Mouse (Mus musculus) liver, embryonic 15.5 days (tissue): ENCODE measurements around the gene Zfp493. TPM values are rescaled to one million over a fixed set of nuclear protein-coding genes. Genes with fewer than 3 reads are reported as not detected.
"Not testable (repeated sequence)": the region's sequence is repeated elsewhere in the genome, so short reads cannot be mapped to it uniquely, and the experiment has no call there.

Experiments
- ATAC-seq: fragments of 200-750 bp; cut with Nextera tagmentation; 2 replicates; pipeline ENCODE4 v1.8.0; 2017; ENCODE audit warnings: moderate number of reproducible peaks, mild to moderate bottlenecking, moderate library complexity; ENCODE audit not compliant: insufficient read depth
- H3K27ac ChIP-seq: fragments of 300-500 bp; sonication (generic); replicated peaks from 2 replicates; pipeline ENCODE4 v1.5.1; 2015; ENCODE audit warnings: mild to moderate bottlenecking, inconsistent platforms
- H3K27me3 ChIP-seq: fragments of 300-500 bp; sonication (generic); 2 replicates; pipeline ENCODE4 v1.6.1; 2015; ENCODE audit warnings: mild to moderate bottlenecking, inconsistent platforms
- H3K36me3 ChIP-seq: fragments of 300-500 bp; sonication (generic); replicated peaks from 2 replicates; pipeline ENCODE4 v1.6.1; 2015; ENCODE audit warnings: moderate library complexity, mild to moderate bottlenecking, inconsistent platforms
- H3K4me1 ChIP-seq: fragments of 300-500 bp; sonication (generic); replicated peaks from 2 replicates; pipeline ENCODE4 v1.6.1; 2015; ENCODE audit warnings: inconsistent platforms
- H3K4me2 ChIP-seq: fragments of 300-500 bp; sonication (generic); 2 replicates; pipeline ENCODE4 v1.6.1; 2015; ENCODE audit warnings: moderate library complexity, mild to moderate bottlenecking, inconsistent platforms
- H3K4me3 ChIP-seq: fragments of 300-500 bp; sonication (generic); replicated peaks from 2 replicates; pipeline ENCODE4 v1.5.1; 2015; ENCODE audit warnings: mild to moderate bottlenecking, inconsistent platforms
- H3K9ac ChIP-seq: fragments of 300-500 bp; sonication (generic); 2 replicates; pipeline ENCODE4 v1.6.1; 2015; ENCODE audit warnings: moderate library complexity, mild to moderate bottlenecking, inconsistent platforms
- H3K9me3 ChIP-seq: fragments of 300-500 bp; sonication (generic); replicated peaks from 2 replicates; pipeline ENCODE4 v1.6.1; 2016; ENCODE audit warnings: inconsistent platforms
- WGBS: fragments of 180-500 bp; shearing (Covaris S2); methylation state at CpG from one replicate; pipeline ENCODE4 v1.1.7; 2015; ENCODE audit warnings: mixed read lengths; ENCODE audit not compliant: insufficient replicate concordance; 5-methylcytosine and 5-hydroxymethylcytosine counted together
- polyA plus RNA-seq: library from polyadenylated mRNA; unstranded; fragments of >200 nt; fragmentation: Nextera tagmentation; extraction: Ambion mirVana; gene quantifications from 2 replicates; pipeline ENCODE4 v1.2.1, GENCODE M21; 2015

The Zfp493 gene
- polyA plus RNA-seq, result 0.53 TPM in 2 replicates

DNA sequence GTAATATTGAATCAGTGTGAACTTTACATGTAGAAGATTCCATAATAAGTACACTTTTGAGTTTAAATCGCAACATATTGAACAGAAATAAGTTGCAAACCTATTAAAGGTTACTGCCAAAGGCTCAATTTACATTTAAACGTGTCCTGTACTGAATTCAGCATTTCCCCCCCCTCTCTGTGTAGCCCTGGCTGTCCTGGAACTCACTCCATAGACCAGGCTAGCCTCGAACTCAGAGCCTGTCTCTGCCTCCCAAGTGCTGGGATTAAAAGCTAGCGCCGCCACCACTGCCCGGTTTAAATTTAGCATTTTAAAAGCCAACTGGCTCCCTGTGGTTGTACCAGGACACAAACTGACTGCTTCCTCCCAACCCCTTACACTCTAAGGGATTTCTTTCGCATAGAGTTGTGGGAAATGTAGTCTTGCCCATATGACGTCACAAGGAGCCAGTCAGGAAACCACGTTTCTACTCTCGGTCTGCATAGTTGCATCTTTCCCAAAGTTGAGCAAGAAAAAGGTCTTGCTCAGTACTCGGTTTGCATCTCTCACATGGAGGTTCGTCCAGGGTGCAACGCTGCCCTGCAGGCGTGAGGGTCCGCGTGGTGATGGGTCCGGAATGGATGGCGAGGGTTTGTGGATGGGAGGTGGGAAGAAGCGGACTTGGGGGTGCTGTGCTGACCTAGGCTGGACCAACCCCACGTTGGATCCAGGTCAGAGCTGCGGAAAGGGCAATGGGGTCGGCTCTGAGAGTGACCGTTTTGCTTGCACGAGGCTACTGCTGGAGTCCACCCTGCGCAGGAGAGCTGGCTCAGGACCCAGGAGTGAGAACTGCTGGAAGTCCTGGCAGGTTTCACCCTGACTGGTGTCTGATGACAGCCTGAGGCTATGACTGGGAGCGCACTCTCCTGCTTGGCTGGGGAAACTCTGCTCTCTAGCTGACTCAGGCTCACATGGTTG lies at the start of gene Zfp493:
Gene Zfp493 (plus strand): TSS at position 429 of the 957 bp plus-strand sequence.
- Histone ChIP-seq H3K9ac (peak within 1 kb of the TSS; percentile 50; the same call in 1 of the 2 replicates), H3K27ac (no peak within 1 kb of the TSS), H3K4me2 (peak within 1 kb of the TSS; percentile 80), H3K36me3 (no peaks in the 10 kb centered on the region), H3K4me1 (peaks cover 9% of the 10 kb centered on the region), H3K9me3 (no peaks in the 10 kb centered on the region), H3K4me3 (peak within 1 kb of the TSS; percentile 67), H3K27me3 (no peaks in the 10 kb centered on the region)
- peak; percentile 84 for ATAC-seq
- 6% methylated on average over 26 of the region's 26 CpGs for WGBS

DNA sequence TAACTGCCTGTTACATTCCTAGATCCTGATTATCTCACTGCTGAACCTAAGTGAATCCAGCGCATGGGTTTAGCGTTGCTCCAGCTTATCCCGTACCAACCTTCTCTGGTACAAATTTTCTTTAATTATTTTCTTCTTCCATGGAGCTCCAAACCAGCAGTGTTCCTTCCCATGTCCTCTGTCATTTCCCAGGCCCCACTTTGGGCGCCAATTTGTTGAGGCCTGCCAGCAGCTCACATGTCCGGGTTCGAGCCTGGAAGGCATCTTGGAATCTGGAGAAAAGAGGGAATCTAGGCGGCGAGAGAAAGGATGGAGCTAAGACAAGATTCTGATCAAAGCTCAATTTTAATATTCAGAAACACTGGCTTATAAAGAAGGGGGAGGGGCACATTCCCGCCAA lies 45.1 kb upstream of the Zfp493 start:
- H3K27me3 ChIP-seq, H3K4me3 ChIP-seq, H3K36me3 ChIP-seq, H3K9ac ChIP-seq, H3K9me3 ChIP-seq, ATAC-seq, H3K4me1 ChIP-seq, H3K4me2 ChIP-seq, H3K27ac ChIP-seq: not testable (repeated sequence)
- 84% methylated on average over 9 of the region's 9 CpGs for WGBS

DNA sequence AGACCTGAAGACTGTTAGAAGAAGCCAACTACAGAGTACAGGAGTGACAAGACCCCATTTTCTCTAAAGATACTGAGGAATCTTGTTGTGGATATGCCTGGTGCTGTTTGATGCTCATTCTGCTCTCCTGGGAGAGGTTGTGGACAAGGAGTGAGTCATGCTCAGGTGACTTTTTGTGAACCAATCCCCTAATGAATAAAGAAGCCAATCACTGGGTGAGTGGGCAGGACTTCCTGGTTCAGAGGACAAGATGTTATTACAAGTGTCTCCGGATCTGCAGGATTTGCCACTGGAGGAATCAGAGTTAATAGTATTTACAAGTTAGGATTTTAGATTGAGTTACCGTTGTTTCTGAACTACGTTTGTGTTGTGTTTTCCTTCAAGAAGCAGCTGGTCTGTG lies 36.6 kb upstream of the Zfp493 start:
- WGBS, result 72% methylated on average over 3 of the region's 3 CpGs
- Histone ChIP-seq H3K9ac (no peak overlapping the region), H3K27me3 (no peaks in the 10 kb centered on the region), H3K4me3 (no peak overlapping the region), H3K27ac (no peak overlapping the region), H3K36me3 (peaks cover under 1% of the 10 kb centered on the region; the same call in 1 of the 2 replicates), H3K4me2 (no peak overlapping the region), H3K9me3 (no peaks in the 10 kb centered on the region), H3K4me1 (no peaks in the 10 kb centered on the region)
- ATAC-seq, result no peak

DNA sequence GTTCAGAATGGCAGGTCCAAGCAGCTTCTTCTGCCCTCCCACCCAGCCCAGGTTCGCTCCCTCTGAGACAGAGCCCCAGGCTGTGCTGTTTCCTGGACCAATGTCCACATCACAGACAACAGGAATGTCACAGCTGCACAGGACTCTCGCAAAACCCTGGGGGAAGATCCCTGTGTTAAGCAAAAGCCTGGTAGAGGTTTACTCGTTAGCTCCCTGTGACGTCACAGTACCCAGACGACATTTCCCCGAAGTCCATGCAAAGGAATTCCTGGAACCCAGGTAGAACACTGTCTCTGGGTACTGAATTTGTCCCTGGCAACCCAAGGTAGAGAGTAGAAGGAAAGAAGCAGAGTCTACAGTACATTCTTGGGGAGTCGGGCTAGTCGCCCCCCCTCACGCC lies 35.6 kb upstream of the Zfp493 start:
- H3K9ac ChIP-seq, result no peak overlapping the region
- H3K9me3 ChIP-seq, result no peaks in the 10 kb centered on the region
- no peak overlapping the region for H3K4me2 ChIP-seq
- no peak for ATAC-seq
- no peaks in the 10 kb centered on the region for H3K27me3 ChIP-seq
- peaks cover 8% of the 10 kb centered on the region; the same call in 1 of the 2 replicates for H3K36me3 ChIP-seq
- no peak overlapping the region for H3K4me3 ChIP-seq
- no peaks in the 10 kb centered on the region for H3K4me1 ChIP-seq
- H3K27ac ChIP-seq, result no peak overlapping the region
- 78% methylated on average over 9 of the region's 9 CpGs for WGBS

DNA sequence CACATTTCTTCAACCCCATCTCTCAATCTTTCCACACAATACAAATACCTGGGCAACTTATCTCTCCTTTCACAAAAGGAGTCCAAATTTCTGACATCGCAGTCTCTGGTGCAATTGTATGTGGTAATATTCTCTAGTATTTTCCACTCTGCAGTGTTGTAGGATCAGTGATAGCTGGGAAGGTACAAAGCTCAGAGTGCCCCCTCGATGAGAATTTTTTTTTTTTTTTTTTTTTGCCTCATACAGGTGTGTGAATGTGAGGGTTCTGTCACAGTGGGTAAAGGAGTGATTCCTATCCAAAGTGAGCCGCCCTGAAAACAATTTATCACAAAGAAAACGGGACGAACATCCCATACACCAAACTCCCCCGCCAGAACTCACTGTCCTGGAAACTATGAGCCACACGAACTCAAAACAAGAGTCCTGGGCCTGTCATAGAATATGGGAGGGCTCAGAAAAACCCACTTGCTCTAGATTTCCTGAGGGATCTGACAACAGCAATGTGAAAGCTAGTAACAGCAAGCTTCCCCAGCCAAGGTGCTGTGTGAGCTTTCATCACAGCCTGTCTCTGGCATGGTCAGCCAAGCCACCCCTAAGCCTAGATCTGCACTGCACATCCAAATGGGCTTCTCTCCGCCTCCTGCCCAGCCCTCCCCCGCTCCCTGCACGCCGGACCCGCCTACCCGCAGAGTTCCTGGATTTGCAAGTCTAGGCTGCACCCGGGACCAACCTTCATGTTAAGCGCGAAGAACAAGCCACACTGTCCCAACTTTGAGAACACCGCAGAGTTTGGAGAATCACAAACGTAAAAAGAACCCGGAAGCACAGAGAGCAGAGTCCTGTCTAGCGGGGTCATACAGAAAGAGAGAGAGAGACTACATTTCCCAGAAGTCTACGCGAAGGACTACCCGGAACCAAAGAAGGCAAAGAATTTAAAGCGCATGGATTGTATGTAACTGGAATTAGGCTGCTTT lies 24.9 kb upstream of the Zfp493 start, which contains the start of gene Zfp85:
Gene Zfp85 (minus strand): TSS at position 896 of the 974 bp plus-strand sequence.
- H3K36me3 ChIP-seq, result 0 out of 2 replicates have a peak, but pooled peaks cover 5% of the 10 kb centered on the region
- whole genome bisulfite sequencing, result 6% methylated on average over 24 of the region's 24 CpGs
- peak within 1 kb of the TSS; percentile 70 for H3K4me3 ChIP-seq
- H3K9me3 ChIP-seq, result no peaks in the 10 kb centered on the region
- peak within 1 kb of the TSS; percentile 64 for H3K4me2 ChIP-seq
- H3K27ac ChIP-seq, result peak within 1 kb of the TSS; percentile 76
- H3K4me1 ChIP-seq, result peaks cover 13% of the 10 kb centered on the region
- peak; percentile 87 for ATAC-seq
- H3K9ac ChIP-seq, result peak within 1 kb of the TSS; percentile 51; the same call in 1 of the 2 replicates
- H3K27me3 ChIP-seq, result no peaks in the 10 kb centered on the region

DNA sequence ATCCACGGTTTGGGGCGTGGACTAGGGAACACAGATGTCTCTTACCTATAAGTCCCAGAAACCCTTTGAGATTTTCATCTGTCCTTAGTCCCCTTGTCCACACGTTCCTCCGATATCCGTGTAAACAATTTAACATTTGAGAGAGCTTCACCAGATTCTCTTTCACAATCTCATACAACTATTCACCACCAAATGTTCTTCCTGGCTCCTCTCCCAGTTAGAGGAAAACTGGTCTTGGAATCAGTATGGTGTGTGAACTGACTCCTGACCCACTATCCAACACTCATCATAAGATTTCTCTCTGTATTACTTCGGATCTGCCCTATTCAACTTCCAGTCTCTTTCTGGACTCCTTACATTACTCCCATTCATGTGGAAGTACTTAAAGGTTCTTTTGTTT lies 23.7 kb upstream of the Zfp493 start:
- no peak overlapping the region for H3K4me2 ChIP-seq
- no peak overlapping the region for H3K9ac ChIP-seq
- no peaks in the 10 kb centered on the region for H3K27me3 ChIP-seq
- 0 out of 2 replicates have a peak, but pooled peaks cover 5% of the 10 kb centered on the region for H3K36me3 ChIP-seq
- WGBS, result 67% methylated on average over 6 of the region's 6 CpGs
- no peak overlapping the region for H3K4me3 ChIP-seq
- peaks cover 13% of the 10 kb centered on the region for H3K4me1 ChIP-seq
- no peaks in the 10 kb centered on the region for H3K9me3 ChIP-seq
- ATAC-seq, result no peak
- no peak overlapping the region for H3K27ac ChIP-seq

DNA sequence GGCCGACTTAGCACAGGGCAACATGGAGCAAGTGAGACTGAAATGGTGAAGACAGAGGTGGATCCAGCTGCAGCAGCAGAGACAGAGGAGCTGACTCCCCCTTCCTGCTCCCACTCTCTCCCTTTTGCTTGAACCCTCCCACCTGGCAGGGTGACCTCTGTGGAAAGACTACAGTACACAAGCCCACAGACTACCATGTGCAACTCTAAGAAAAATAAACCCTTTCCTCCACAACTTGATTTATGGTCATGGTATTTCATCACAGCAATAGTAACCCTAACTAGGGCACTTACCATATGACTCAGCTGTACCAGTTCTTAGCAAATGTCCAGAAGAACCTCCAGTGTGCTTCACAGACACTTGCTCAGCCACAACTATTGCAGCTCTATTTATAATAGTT lies 19.5 kb upstream of the Zfp493 start:
- Histone ChIP-seq H3K36me3 (no peaks in the 10 kb centered on the region), H3K9ac (no peak overlapping the region), H3K27ac (no peak overlapping the region), H3K27me3 (no peaks in the 10 kb centered on the region), H3K4me1 (peaks cover 4% of the 10 kb centered on the region), H3K4me3 (no peak overlapping the region), H3K9me3 (no peaks in the 10 kb centered on the region), H3K4me2 (no peak overlapping the region)
- ATAC-seq, result no peak
- 59% methylated on average over 1 of the region's 1 CpGs for WGBS

DNA sequence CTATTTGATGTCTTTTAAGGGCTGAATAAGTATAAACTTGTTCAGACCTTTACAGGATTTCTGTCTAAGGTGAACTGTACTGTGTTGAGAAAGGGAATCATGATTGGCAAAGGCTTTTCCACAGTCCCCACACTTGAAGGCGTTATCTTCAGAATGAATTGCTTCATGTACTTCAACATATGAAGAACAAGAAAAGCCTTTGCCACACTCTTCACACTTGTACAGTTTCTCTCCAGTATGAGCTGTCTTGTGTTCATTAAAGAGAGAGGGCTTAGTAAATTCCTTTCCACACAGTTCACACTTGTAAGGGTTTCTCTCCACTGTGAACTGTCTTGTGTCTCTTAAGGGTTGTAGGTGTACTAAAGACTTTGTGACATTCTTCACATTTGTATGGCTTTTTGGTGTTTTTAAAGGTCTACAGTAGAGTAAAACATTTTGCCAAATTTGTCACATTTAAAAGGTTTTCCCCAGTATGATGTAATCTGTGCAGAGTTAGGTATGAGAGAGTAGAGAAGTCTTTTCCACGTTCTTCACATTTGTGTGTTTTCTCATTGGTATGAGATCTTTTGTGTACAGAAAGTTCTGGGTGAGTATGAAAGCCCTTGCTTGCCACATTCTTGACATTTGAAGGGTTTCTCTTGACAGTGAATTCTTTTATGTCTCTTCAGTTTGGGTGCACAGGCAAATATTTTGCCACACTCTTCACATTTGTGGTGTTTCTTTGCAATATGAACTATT lies 16.3 kb upstream of the Zfp493 start:
- Histone ChIP-seq H3K27ac (no peak overlapping the region), H3K9me3 (no peaks in the 10 kb centered on the region), H3K27me3 (no peaks in the 10 kb centered on the region), H3K4me1 (no peaks in the 10 kb centered on the region), H3K4me2 (no peak overlapping the region), H3K9ac (no peak overlapping the region), H3K36me3 (no peaks in the 10 kb centered on the region), H3K4me3 (no peak overlapping the region)
- 55% methylated on average over 2 of the region's 2 CpGs for WGBS
- no peak for ATAC-seq

DNA sequence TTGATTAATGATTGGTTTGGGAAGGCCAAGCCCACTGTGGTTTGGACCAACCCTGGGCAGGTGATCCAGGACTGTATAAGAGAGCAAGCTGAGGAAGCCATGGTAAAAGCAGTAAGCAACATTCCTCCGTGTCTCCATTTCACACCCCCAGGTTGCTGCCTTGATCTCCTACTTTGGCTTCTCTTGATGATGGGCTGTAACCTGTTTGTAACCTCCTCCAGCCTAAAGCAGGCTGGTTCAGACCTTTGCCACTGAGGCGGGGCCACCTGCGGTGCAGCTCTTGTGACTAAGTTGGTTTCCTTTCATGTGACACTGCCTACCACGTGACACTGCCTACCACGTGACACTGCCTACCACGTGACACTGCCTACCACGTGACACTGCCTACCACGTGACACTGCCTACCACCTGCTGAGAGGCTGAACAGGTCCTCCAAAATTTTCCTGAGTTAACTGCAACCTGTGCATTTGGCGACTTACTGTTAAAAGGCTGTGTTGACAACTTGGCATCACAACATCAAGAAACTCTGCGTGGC lies 12.5 kb downstream of the Zfp493 start:
- 74% methylated on average over 10 of the region's 10 CpGs for WGBS
- Histone ChIP-seq H3K4me1 (no peaks in the 10 kb centered on the region), H3K36me3 (no peaks in the 10 kb centered on the region), H3K4me2 (no peak overlapping the region), H3K9ac (no peak overlapping the region), H3K4me3 (no peak overlapping the region), H3K27me3 (no peaks in the 10 kb centered on the region), H3K9me3 (no peaks in the 10 kb centered on the region), H3K27ac (no peak overlapping the region)
- ATAC-seq, result no peak

DNA sequence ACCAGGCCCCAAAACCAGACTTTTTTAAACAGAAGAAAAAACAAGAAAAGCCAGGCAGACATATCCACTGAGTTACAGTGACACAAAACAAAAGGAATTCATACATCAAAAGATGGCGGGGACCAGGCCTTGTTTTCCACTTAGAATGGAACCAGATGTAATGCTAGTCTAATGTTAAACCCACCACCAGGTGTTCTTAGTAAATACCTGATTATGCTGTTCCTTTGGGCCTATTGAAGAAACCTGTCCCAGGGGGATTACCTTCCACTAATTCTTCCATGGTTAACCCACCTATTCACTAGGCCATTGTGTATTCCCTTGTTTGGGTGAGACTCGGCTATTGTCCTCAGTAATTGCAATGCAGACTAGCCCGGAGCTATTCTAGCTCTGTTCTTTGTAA lies 19.1 kb downstream of the Zfp493 start:
- 64% methylated on average over 3 of the region's 3 CpGs for WGBS
- H3K9me3 ChIP-seq, result no peaks in the 10 kb centered on the region
- no peaks in the 10 kb centered on the region for H3K27me3 ChIP-seq
- H3K4me3 ChIP-seq, result no peak overlapping the region
- H3K9ac ChIP-seq, result no peak overlapping the region
- no peak for ATAC-seq
- no peaks in the 10 kb centered on the region for H3K4me1 ChIP-seq
- H3K27ac ChIP-seq, result no peak overlapping the region
- no peaks in the 10 kb centered on the region for H3K36me3 ChIP-seq
- no peak overlapping the region for H3K4me2 ChIP-seq
